Mouse (Mus musculus) macrophage (primary cell): ENCODE data around the gene Pon3. TPM values are rescaled to one million over a fixed set of nuclear protein-coding genes. Genes with fewer than 3 reads are reported as not detected.

ENCODE experiments used
- H3K27ac ChIP-seq: fragments of 350-480 bp; formaldehyde crosslinking; 2 replicates; pipeline ENCODE4 v1.9.0; 2021
- H3K36me3 ChIP-seq: fragments of 350-480 bp; formaldehyde crosslinking; 2 replicates; pipeline ENCODE4 v1.9.0; 2021; ENCODE audit errors: inconsistent target
- H3K4me3 ChIP-seq: fragments of 350-480 bp; formaldehyde crosslinking; 2 replicates; pipeline ENCODE4 v1.9.0; 2021; ENCODE audit errors: inconsistent target
- H3K79me2 ChIP-seq: fragments of 350-480 bp; formaldehyde crosslinking; 2 replicates; pipeline ENCODE4 v1.9.0; 2021; ENCODE audit errors: inconsistent target
- WGBS: methylation state at CpG from one replicate; pipeline ENCODE4 v1.1.7; 2026; ENCODE audit warnings: inconsistent platforms; ENCODE audit not compliant: missing documents; 5-methylcytosine and 5-hydroxymethylcytosine counted together
- polyA plus RNA-seq: library from polyadenylated mRNA; stranded (reverse); fragments of 250-400 nt; gene quantifications from 3 replicates; pipeline ENCODE4 v1.2.4, GENCODE M21; 2018; ENCODE audit warnings: inconsistent platforms

Pon3 gene
- polyA plus RNA-seq, 1 experiment from 2014 or later: 62.3 TPM

DNA sequence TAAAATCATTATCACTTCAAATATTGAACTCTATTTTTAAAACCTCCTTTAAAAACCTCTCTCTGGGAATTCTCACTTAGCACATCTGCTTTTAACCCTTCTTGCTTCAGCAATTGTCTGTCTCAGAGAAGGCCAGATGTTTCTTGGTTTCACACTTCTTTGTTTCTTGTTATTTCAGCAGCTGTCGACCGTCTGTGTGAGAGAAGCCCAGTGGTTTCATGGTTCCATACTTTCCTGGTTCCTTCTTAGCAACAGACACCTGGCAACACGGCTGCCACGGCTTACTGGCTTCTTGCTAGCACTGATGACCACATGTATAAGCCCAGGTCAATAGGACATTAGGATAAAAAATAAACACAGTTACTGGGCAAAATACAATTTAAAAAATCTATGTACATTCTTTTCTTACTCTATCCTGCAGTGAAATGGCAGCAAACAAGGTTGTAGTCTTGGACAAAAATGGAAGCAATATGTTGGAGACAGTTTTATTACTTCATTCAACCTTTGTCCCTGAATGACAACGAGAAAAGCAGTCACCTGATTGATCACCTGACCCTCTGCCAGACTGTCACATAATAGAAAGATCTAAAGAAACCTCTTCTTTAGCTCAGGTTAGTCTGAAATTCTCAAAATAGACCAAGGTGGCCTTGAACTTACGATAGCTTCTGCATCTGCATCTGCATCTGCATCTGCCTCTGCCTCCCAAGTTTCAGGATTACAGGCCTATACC, 24.7 kb upstream of the Pon3 start:
- Histone ChIP-seq H3K79me2 (no peaks in the 10 kb centered on the region), H3K36me3 (peaks cover 20% of the 10 kb centered on the region; the same call in 1 of the 2 replicates), H3K4me3 (no peak overlapping the region), H3K27ac (no peak overlapping the region)
- WGBS: 93% methylated on average over 6 of the region's 6 CpGs

DNA sequence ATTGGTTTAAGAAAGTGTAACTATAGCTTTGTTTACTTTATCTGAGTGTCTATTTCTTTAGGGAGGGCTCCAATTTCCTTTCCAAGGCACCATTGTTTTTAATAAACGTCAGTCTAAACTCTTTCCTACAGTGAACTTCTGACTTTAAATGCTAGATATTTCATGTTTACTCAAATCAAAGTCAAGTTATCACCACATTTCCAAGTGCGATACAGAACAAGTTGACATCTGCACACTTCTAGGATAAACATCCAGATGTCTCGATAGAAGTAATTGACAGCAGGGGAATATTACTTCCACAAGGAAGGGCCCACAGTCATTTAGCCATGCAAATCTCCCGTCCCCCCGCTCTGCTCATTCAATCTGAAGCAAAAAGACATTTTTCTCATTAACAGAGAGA, 21.9 kb upstream of the Pon3 start:
- 96% methylated on average over 5 of the region's 5 CpGs for WGBS

DNA sequence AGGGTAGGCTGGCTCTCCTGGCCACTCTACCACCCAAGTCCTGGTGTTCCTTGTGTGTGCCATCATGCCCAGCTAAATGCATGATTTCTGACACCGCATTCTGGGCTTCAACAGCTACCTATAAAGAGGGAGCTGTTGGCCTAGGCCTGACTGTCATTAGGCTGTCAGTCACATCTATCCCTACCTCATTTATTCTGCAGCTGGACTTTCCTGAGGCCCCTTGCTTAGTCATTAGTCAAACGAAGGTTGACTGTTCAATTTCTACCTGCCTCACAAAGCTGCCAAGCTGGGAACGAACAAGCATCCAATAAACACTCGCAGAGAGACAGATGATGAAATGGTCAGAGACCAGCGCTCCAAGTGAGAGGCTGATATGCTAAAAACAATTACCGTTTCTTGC, 13.6 kb upstream of the Pon3 start:
- no peaks in the 10 kb centered on the region for H3K79me2 ChIP-seq
- peaks cover 36% of the 10 kb centered on the region; the same call in 1 of the 2 replicates for H3K36me3 ChIP-seq
- no peak overlapping the region for H3K4me3 ChIP-seq
- 98% methylated on average over 6 of the region's 6 CpGs for WGBS
- no peak overlapping the region for H3K27ac ChIP-seq

More for the DNA sequence above, 21.9 kb upstream of the Pon3 start:
- no peak overlapping the region for H3K27ac ChIP-seq
- H3K4me3 ChIP-seq: no peak overlapping the region
- no peaks in the 10 kb centered on the region for H3K79me2 ChIP-seq
- peaks cover 29% of the 10 kb centered on the region; the same call in 1 of the 2 replicates for H3K36me3 ChIP-seq

DNA sequence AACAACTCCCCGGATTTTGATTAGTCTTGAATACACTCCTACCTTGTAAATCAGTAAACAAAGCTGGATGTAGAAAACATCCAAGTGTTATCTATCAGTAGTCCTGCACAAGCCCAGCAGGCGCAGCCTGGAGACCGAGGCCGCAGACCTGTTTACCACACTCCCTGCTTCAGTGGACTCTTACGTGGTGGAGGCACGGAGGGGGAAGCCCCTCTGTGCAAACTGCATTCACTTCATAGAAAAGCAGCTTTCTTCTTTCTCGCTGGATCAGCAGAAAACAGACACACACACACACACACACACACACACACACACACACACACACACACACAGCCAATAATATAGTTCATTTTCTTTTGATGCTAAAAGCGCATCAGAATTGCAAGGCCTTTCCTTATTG, 8.7 kb upstream of the Pon3 start:
- H3K79me2 ChIP-seq: no peaks in the 10 kb centered on the region
- no peak overlapping the region for H3K4me3 ChIP-seq
- 95% methylated on average over 8 of the region's 8 CpGs for WGBS
- peaks cover 22% of the 10 kb centered on the region; the same call in 1 of the 2 replicates for H3K36me3 ChIP-seq
- H3K27ac ChIP-seq: no peak overlapping the region

DNA sequence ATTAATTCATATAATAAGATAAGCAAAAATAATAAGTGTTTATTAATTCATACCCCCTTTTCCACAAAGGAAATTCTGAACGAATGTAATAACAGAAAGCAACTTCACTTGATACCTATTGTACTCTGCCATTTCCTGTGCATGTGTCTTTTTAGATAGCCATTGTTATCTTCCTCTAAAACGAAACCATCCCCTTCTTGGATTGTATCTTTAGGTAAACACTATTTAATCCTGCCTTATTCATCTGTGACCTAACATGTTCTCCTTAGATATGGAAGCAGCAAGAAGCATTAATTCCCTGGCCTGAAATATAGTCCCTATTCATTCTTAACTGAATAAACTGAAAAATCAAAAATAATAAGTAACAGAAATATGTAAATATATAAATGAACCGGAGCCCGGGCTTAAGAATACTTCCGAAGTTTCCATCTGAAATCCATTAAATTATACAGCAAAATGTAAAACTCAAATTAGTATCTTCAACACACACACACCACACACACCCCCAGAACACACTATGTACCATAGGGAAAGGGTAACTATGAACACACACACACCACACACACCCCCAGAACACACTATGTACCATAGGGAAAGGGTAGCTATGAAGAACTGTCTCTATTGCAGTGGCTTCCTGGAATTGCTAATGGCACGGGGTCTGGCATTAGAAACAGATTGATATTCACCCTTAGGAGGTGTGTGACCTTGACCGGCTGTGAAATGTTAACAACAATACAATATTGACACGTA, 7.3 kb upstream of the Pon3 start:
- H3K36me3 ChIP-seq: peaks cover 22% of the 10 kb centered on the region; the same call in 1 of the 2 replicates
- 96% methylated on average over 6 of the region's 8 CpGs for WGBS
- H3K4me3 ChIP-seq: no peak overlapping the region
- no peaks in the 10 kb centered on the region for H3K79me2 ChIP-seq
- H3K27ac ChIP-seq: no peak overlapping the region

DNA sequence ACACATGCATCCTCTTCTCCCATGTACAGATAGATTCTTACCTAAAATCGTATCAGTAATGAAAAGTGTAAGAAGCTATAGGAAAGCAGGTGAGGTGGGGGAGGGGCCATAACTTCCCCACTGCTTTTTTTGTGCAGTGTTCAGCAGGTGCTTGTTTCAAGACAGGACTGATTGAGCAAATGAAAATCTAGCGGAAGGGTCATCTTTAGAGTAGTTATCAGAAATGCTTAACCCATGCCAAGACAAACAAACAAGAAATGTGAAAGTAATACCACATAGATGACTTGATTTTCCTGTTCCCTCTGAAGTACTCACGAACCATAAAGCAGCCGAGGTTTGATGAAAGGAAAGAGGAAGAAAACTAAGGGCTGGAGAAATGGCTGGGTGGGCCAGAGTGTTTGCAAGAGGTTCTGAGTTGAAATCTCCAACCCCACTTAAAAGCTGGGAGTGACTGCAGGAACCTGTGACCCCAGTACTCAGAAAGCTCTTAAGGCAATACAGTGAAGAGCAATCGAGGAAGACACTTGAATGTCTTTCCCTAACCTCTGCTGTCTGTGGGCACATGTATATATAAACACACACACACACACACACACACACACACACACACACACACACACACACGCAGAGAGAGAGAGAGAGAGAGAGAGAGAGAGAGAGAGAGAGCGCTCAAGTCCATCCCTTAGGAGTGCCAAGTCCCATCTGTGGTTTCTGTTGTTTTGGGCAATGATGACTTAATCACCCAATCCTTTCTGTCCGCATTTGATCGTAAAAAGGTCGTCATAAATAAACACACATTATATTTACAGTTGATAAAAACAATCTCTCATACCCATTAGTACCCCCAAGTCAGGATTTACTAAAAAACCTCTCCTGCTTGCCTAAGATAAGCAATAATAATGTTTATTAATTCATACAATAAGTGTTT, 6.5 kb upstream of the Pon3 start:
- no peak overlapping the region for H3K27ac ChIP-seq
- WGBS: 91% methylated on average over 7 of the region's 10 CpGs
- no peak overlapping the region for H3K4me3 ChIP-seq
- no peaks in the 10 kb centered on the region for H3K79me2 ChIP-seq
- peaks cover 19% of the 10 kb centered on the region; the same call in 1 of the 2 replicates for H3K36me3 ChIP-seq

DNA sequence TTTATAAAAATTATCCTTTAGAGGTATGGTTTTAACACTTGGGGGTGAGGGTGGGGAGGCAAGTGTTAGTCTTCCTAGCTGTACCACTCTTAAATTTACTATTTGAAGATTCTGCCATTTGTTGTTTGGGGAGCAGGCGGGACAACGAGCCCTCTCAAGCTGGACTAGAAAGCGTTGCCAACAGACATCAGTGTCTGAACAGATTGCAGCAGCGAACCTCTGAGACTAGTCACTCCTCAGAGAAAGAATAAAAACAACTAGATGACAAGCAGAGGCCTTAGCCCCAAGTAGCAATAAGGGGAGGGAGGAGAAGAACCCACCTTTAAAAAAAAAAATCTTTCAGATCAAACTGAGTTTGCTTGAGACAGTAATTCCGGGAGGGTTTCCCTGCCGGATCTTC, 795 bp downstream of the Pon3 start:
- peak overlapping the region; percentile 59 for H3K27ac ChIP-seq
- 26% methylated on average over 6 of the region's 6 CpGs for WGBS

DNA sequence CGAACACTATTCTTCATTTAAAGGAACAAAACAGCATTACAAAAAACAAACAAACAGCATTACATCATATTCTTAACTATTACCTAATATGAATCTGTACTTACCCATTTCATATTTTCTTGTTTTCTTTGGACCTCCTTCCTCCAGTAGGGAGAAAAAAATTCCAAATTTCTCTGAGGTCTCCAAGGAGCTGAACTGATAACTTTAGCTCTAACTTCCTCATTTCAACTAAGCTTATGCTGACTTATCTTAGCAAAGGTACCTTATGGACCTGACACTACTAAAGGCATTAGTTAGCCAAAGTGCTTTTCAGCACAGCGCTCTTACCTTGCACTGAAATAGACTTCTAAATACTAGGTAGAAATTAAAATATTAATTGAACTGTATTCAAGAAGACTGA, 1.2 kb downstream of the Pon3 start:
- H3K79me2 ChIP-seq: no peaks in the 10 kb centered on the region
- 0 out of 2 replicates have a peak, but pooled peaks cover 5% of the 10 kb centered on the region for H3K36me3 ChIP-seq
- 97% methylated on average over 2 of the region's 2 CpGs for WGBS
- H3K27ac ChIP-seq: no peak overlapping the region; the same call in 1 of the 2 replicates
- H3K4me3 ChIP-seq: peak overlapping the region; percentile 62

More for the DNA sequence above, 795 bp downstream of the Pon3 start:
- Histone ChIP-seq H3K4me3 (peak overlapping the region; percentile 62), H3K36me3 (0 out of 2 replicates have a peak, but pooled peaks cover 5% of the 10 kb centered on the region), H3K79me2 (no peaks in the 10 kb centered on the region)

DNA sequence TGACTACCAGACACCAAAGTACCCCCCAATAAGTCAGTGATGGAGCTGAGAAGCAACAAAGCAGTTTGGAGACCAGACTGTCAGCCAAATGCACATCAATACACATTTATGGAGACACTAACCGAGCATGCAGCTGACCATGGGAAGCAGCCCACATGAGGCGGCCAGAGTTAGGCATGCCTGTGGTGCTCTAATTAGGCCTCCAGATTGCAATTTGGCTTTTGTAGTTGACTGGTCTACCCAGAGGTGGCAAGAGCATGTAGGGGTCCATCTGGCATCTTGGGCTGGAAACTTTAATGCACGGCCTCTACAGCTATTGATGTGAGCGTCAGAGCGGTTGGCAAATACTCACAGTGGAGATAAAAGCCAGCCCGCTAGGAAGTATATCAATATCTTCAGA, 10.2 kb downstream of the Pon3 start:
- Histone ChIP-seq H3K79me2 (no peaks in the 10 kb centered on the region), H3K36me3 (peaks cover 18% of the 10 kb centered on the region; the same call in 1 of the 2 replicates), H3K27ac (no peak overlapping the region), H3K4me3 (no peak overlapping the region)
- 96% methylated on average over 6 of the region's 6 CpGs for WGBS

DNA sequence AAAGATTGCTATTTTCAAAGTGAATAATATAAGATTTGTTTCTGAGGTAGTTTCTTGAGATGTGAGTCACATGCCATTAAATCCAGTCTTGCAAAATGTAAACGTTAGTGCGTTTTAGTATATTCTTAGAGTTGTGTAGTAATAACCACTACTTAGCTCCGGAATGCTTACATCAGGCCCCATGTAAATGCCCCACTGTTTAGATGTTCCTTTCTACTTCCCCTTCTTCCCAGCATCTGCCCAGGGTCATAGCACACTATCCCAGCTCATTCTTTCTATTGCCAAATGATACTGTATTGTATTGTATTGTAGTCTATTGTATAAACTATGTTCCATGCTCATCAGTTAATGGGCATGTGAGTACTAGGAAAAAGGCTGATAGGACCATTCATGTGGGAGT, 17.3 kb downstream of the Pon3 start:
- Histone ChIP-seq H3K36me3 (peaks cover 21% of the 10 kb centered on the region; the same call in 1 of the 2 replicates), H3K27ac (no peak overlapping the region)
- 89% methylated on average over 3 of the region's 3 CpGs for WGBS

DNA sequence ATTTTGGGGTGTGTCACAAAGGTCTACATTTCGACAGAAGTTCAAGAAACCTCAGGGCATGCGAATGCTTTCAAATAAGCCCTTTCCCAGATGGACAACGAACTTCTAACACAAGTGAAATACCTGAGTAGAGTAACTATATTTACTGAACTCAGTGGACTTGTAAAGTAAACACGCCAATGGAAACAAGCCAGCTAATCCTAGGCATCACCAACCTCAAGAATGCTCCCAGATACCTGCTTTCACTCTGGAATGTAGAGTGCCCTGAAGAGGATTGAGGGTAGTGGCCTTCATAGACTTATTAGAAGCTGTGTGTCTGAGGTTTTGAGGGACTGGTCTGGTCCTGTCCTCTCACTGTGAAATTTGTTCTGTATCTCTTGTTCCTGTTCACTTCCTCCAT, 18.6 kb downstream of the Pon3 start:
- H3K4me3 ChIP-seq: no peak overlapping the region
- H3K27ac ChIP-seq: no peak overlapping the region
- H3K36me3 ChIP-seq: peaks cover 21% of the 10 kb centered on the region; the same call in 1 of the 2 replicates
- H3K79me2 ChIP-seq: no peaks in the 10 kb centered on the region
- WGBS: 97% methylated on average over 4 of the region's 4 CpGs

More for the DNA sequence above, 17.3 kb downstream of the Pon3 start:
- H3K4me3 ChIP-seq: no peak overlapping the region
- no peaks in the 10 kb centered on the region for H3K79me2 ChIP-seq

DNA sequence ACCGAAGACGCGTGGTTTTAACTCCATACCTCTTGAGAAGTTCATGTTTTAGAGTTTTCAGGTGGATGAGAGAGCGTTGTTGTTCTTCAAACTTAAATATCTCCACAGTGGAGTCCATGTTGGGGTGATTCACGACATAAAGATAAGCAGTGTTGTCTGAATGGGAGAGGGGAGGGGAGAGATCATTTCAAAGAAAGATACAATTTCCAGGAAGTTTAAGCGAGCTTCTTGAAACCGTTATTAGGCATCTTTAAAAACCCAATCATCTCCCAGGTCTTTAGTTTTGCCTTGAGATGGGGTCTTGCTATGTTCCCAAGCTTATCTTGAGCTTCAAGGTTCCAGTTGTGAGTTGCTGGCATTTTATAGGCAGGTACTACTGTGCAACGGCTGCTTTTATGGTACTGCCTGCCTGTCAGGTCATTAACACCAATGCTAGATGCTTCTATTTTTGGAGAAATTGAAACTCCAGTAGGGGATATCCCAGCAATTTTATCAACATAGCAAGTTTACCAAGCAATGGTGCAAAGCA, 19.2 kb downstream of the Pon3 start:
- H3K27ac ChIP-seq: no peak overlapping the region
- H3K79me2 ChIP-seq: no peaks in the 10 kb centered on the region

DNA sequence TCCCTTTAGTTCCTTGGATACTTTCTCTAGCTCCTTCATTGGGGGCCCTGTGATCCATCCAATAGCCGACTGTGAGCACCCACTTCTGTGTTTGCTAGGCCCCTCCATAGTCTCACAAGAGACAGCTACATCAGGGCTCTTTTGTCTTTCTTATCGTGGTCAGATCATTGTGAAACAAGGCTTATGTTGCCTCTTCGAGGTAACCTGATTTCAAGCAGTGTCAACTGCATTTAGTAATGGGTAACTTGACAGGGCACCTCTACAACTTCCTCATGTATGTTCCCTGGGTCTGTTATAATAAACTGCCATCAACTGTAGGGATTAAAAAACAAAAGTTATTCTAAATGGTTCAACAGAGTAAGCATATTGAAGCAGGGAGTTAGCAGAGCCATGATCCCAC, 21.5 kb downstream of the Pon3 start:
- Histone ChIP-seq H3K27ac (no peak overlapping the region), H3K36me3 (peaks cover 23% of the 10 kb centered on the region; the same call in 1 of the 2 replicates), H3K4me3 (no peak overlapping the region), H3K79me2 (no peaks in the 10 kb centered on the region)
- 39% methylated on average over 3 of the region's 3 CpGs for WGBS

More for the DNA sequence above, 19.2 kb downstream of the Pon3 start:
- peaks cover 21% of the 10 kb centered on the region; the same call in 1 of the 2 replicates for H3K36me3 ChIP-seq
- 93% methylated on average over 8 of the region's 8 CpGs for WGBS
- no peak overlapping the region for H3K4me3 ChIP-seq

DNA sequence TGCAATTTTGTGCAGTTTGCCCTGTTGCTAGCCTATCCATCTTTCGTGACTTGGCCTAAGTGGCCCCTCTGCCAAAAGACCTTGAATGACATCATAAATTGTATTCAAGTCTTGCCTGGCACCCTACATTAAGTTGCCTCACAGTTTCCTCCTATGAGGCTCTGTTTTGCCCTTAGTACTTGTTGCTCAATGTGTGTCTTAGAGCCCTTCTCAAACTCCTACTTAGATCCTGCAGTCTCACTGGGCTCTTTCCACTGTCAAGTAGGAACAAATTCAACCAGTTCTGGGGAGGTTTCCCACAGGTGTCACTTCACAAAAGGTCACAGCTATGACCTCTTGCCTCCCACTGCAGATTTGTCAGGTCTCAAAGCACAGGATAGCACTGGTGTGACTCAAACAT, 22.3 kb downstream of the Pon3 start:
- Histone ChIP-seq H3K4me3 (no peak overlapping the region), H3K27ac (no peak overlapping the region), H3K79me2 (no peaks in the 10 kb centered on the region), H3K36me3 (peaks cover 19% of the 10 kb centered on the region; the same call in 1 of the 2 replicates)
- 80% methylated on average over 1 of the region's 1 CpGs for WGBS
